Mouse (Mus musculus): ENCODE results near the gene Ranbp3. TPM values are rescaled to one million over a fixed set of nuclear protein-coding genes. Genes with fewer than 3 reads are reported as not detected.
"Not testable (repeated sequence)": the region's sequence is repeated elsewhere in the genome, so short reads cannot be mapped to it uniquely, and the experiment has no call there.

Ranbp3 gene
- polyA plus RNA-seq (2015; fragmentation: Nextera tagmentation; extraction: Ambion mirVana), result 40.8 and 42.6 TPM in 2 replicates

DNA sequence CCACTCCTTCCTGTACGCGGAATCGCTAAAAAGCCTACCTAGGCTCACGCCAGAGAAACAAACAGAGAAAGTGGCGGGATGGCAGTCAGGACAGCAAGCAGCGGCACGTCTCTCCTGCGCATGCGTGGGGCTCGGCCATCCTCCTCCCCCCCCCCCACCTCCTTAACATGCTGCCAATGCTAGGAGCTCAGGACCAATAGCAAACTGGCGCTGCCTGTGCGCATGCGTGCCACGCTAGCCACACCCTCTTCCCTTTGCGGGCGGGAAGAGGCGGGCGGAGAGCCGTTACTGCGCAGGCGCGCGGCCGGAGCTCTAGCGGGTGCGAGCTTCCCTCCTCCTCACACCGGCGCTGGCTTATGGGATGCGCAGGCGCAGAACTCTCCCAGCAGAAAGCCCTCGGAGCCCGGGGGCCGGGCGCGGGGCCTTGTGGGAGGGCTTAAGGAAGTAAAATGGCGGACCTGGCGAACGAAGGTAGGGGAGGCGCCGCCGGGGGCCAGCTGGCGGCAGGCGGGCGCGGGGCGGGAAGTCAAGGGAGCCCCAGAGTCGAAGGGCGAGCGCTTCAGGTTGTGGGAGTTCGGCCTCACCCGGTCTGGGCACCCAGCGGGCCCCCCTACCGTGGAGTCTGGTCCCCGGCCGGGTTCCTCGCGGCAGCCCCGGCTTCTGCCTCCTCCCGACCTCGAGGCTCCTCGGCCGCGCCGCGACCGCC lies at the start of gene Ranbp3:
Ranbp3 (plus strand) TSS at position 354 of the 706 bp plus-strand sequence.
- peak within 1 kb of the TSS; percentile 98 for H3K9ac ChIP-seq
- H3K36me3 ChIP-seq (replicated peaks), result peaks cover 32% of the 10 kb centered on the region
- H3K9me3 ChIP-seq (replicated peaks), result no peaks in the 10 kb centered on the region
- peak within 1 kb of the TSS; percentile 96 for H3K27ac ChIP-seq (replicated peaks)
- WGBS (ENCODE audit: insufficient replicate concordance), result 0% methylated on average over 60 of the region's 66 CpGs
- ATAC-seq (ENCODE audit: insufficient read depth), result peak; percentile 93
- peaks cover 14% of the 10 kb centered on the region for H3K27me3 ChIP-seq
- H3K4me3 ChIP-seq (replicated peaks), result peak within 1 kb of the TSS; percentile 91
- H3K4me1 ChIP-seq (replicated peaks), result peaks cover 44% of the 10 kb centered on the region
- H3K4me2 ChIP-seq, result peak within 1 kb of the TSS; percentile 88

DNA sequence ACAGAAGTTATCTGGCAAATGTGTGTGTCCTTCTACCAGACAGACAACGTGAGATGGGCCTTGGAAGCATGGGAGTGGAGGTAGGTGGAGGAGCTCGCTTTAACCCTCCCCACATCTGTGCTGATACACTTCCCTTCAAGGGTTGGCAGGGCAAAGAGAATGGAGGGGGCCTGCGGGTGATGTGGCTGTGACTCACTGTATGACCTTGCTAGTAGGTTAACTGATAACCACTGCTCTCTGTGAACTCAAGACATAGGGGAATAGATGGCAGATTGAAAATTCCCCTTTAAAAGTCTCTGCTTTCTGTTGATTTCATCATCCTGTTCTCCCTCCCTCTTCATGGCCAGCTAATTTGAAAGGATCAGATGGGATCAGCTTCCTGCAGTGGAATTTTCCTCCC lies 47.6 kb upstream of the Ranbp3 start:
- ATAC-seq (ENCODE audit: insufficient read depth), result no peak
- Histone ChIP-seq H3K4me3 (replicated peaks) (peak overlapping the region; percentile 82), H3K36me3 (replicated peaks) (peaks cover 45% of the 10 kb centered on the region), H3K4me1 (replicated peaks) (peaks cover 33% of the 10 kb centered on the region), H3K9me3 (replicated peaks) (no peaks in the 10 kb centered on the region), H3K9ac (peak overlapping the region; percentile 70; the same call in 1 of the 2 replicates), H3K27ac (replicated peaks) (no peak overlapping the region), H3K27me3 (peaks cover 11% of the 10 kb centered on the region), H3K4me2 (peak overlapping the region; percentile 86)
- whole genome bisulfite sequencing (ENCODE audit: insufficient replicate concordance), result 42% methylated on average over 3 of the region's 3 CpGs

DNA sequence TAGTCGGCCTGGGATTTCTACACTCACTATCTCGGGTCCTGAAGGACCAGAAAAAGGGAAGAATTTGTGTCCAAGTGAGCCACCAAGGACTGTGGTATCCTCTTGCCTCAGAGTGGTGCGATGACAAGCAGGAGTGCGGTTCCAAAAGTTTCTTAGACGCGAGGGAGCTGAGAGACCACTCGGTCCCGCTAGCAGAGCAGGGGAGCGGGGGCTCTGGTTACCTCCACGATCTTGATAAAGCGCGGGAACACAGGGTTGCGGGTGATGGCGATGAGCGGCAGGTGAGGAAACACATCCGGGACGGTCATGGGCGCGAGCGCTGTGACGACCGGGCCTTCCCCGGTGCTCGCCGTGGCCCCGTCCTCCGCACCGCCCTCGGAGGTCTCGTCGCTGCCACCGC lies 46.8 kb upstream of the Ranbp3 start:
- peak overlapping the region; percentile 82 for H3K4me3 ChIP-seq (replicated peaks)
- H3K27ac ChIP-seq (replicated peaks), result peak overlapping the region; percentile 4; the same call in 1 of the 2 replicates
- peak overlapping the region; percentile 86 for H3K4me2 ChIP-seq
- H3K27me3 ChIP-seq, result peaks cover 11% of the 10 kb centered on the region
- WGBS (ENCODE audit: insufficient replicate concordance), result 0% methylated on average over 32 of the region's 32 CpGs
- peak; percentile 20; the same call in 1 of the 2 replicates for ATAC-seq (ENCODE audit: insufficient read depth)
- peak overlapping the region; percentile 70 for H3K9ac ChIP-seq
- H3K36me3 ChIP-seq (replicated peaks), result peaks cover 38% of the 10 kb centered on the region
- peaks cover 33% of the 10 kb centered on the region for H3K4me1 ChIP-seq (replicated peaks)
- H3K9me3 ChIP-seq (replicated peaks), result no peaks in the 10 kb centered on the region

DNA sequence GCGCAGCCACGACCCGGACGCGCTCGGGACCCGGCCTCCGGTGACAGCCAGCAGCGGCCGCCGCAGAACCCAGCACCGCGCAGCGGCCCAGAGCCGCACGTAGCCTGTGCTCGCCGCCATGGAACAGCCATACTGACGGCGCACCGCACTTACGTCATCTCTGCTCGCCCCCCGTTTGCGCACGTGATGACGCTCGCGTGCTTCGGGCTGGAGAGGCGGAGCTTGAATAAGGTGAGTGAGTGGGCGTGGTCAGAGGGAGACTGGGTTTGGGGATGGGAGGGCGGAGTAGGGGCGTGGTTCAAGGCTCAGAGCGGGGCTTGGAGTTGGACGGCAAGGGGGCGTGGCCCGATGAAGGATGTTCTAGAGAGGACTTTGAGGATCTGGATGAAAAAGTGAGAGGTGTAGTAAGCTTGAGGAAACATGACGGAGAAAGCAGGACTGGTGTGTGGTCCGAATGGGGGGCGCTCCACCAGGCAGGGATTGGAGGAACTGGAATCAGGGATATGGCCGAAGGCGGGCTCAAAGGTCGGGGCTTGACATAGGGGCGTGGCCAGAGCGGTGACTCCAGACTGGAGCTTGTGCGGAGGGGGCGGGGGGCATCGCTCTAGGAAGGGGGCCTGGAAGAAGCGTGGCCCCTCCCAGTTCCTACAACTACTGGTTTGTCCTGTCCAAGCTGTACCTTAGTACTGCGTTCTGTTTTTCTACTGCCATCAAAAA lies 46.2 kb upstream of the Ranbp3 start, which contains the start of gene Lonp1:
Lonp1 (minus strand) TSS at position 134 of the 717 bp plus-strand sequence.
- ATAC-seq (ENCODE audit: insufficient read depth), result peak; percentile 84
- Histone ChIP-seq H3K36me3 (replicated peaks) (peaks cover 33% of the 10 kb centered on the region), H3K4me1 (replicated peaks) (peaks cover 33% of the 10 kb centered on the region), H3K27ac (replicated peaks) (peak within 1 kb of the TSS; percentile 65), H3K4me2 (peak within 1 kb of the TSS; percentile 86), H3K27me3 (peaks cover 11% of the 10 kb centered on the region), H3K9me3 (replicated peaks) (no peaks in the 10 kb centered on the region), H3K4me3 (replicated peaks) (peak within 1 kb of the TSS; percentile 82), H3K9ac (peak within 1 kb of the TSS; percentile 70)
- under 1% methylated on average over 51 of the region's 51 CpGs for WGBS (ENCODE audit: insufficient replicate concordance)

DNA sequence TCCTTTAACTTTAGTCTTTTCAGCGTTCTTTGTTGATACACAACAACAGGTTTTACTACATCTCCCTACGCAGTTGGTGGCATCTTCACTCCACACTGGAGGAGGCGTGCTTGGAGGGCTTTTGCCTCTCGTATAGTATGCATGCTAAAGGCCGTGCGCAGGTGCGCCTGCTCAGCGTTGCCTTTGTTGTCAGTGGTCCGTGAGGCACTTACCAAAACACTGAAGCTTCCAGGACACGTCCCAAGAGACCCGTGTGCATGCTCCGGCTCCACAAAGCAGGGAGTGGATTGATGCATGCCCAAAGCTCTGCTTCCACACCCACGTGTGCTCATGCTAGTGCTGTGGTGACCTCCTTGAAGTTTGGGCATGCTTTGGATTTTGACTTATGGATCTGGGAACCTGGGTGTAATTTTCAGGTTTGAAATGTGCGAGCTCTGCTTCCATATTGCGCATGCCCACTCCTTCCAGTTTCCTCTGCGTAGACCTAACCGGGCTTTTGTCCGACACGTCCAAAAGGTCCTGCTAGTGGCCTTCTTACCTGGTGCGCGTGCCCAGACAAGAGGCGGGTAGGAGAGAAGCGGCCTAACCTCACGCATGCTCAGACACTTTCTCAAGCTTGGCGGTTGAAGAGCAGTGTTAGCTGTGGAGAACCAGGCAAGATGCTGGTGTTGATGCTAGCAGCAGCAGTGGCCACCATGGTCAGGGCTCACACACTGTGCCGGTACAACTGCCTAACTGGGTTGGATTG lies 45.4 kb upstream of the Ranbp3 start, which contains the start of gene Catsperd:
Catsperd (plus strand) TSS at position 614 of the 748 bp plus-strand sequence.
- H3K27ac ChIP-seq (replicated peaks), result peak within 1 kb of the TSS; percentile 65

DNA sequence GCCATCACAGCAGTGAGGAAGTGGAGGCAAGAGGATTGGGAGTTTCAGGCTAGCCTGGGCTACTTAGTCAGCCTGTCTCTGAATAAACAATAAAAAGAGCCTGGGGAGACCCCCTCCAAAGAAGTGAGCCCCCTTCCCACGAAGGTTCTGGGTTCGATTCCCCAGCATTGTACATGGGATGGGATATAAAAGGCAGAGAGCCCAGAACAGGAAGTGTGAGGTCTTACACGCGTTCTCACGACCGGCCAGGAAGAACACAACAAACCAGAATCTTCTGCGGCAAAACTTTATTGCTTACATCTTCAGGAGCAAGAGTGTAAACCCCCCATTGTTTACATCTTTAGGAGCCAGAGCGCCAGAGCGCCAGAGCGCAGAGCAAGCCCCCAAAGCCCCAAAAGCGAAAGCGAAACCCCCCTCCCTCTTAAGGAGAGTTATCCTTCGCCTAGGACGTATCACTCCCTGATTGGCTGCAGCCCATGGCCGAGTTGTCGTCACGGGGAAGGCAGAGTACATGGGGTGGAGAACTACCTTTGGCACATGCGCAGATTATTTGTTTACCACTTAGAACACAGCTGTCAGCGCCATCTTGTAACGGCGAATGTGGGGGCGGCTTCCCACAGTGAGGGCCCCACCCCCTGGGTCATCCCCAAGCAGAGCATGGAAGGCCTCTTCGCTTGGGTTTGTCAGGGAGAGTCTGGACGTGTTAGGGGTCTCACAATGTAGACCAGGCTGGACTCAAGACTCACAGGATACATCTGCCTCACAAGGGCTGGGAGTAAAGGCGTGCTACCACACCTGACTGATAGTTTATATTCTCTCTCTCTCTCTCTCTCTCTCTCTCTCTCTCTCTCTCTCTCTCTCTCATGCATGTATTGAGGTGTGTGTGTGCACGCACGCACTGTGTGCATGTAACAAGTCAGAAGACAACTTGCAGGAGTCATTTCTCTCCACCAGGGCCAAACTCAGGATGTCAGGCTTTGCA lies 43.0 kb upstream of the Ranbp3 start:
- not testable (repeated sequence) for H3K4me3 ChIP-seq (replicated peaks); H3K36me3 ChIP-seq (replicated peaks); H3K9me3 ChIP-seq (replicated peaks); ATAC-seq (ENCODE audit: insufficient read depth); H3K4me2 ChIP-seq; H3K27ac ChIP-seq (replicated peaks); H3K9ac ChIP-seq
- WGBS (ENCODE audit: insufficient replicate concordance), result 72% methylated on average over 27 of the region's 27 CpGs
- H3K4me1 ChIP-seq (replicated peaks), result peaks cover 28% of the 10 kb centered on the region
- H3K27me3 ChIP-seq, result peaks cover 11% of the 10 kb centered on the region

More for the DNA sequence above, 45.4 kb upstream of the Ranbp3 start, which contains the start of gene Catsperd:
- Histone ChIP-seq H3K4me2 (peak within 1 kb of the TSS; percentile 86), H3K4me3 (replicated peaks) (peak within 1 kb of the TSS; percentile 82), H3K4me1 (replicated peaks) (peaks cover 33% of the 10 kb centered on the region), H3K27me3 (peaks cover 11% of the 10 kb centered on the region), H3K9ac (peak within 1 kb of the TSS; percentile 21; the same call in 1 of the 2 replicates), H3K9me3 (replicated peaks) (no peaks in the 10 kb centered on the region), H3K36me3 (replicated peaks) (peaks cover 25% of the 10 kb centered on the region)
- 12% methylated on average over 26 of the region's 26 CpGs for WGBS (ENCODE audit: insufficient replicate concordance)
- peak; percentile 15 for ATAC-seq (ENCODE audit: insufficient read depth)

DNA sequence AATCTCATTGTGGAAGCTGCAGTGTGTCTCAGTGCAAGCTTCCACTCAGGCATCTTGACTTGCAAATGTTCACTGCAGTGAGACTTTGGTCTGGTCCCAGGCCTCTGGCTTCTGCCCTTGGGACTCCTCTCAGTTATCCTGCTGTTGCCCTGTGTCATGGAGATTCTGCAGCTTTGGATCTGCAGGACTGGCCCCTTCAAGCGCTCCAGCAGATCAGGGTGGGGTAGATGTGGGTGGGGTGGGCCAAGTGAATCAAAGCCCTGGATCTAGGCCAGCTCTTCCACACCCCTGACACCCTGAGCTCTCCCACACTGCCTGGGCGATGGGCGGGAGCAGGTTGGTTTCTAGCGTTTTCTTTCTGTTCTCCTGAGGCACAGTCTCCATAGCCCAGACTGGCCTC lies 41.3 kb upstream of the Ranbp3 start:
- no peak overlapping the region for H3K9ac ChIP-seq
- H3K4me3 ChIP-seq (replicated peaks), result no peak overlapping the region
- no peak for ATAC-seq (ENCODE audit: insufficient read depth)
- H3K27ac ChIP-seq (replicated peaks), result no peak overlapping the region
- H3K27me3 ChIP-seq, result peaks cover 15% of the 10 kb centered on the region
- H3K9me3 ChIP-seq (replicated peaks), result no peaks in the 10 kb centered on the region
- 44% methylated on average over 4 of the region's 4 CpGs for WGBS (ENCODE audit: insufficient replicate concordance)
- no peak overlapping the region for H3K4me2 ChIP-seq
- peaks cover 13% of the 10 kb centered on the region for H3K4me1 ChIP-seq (replicated peaks)
- no peaks in the 10 kb centered on the region for H3K36me3 ChIP-seq (replicated peaks)

DNA sequence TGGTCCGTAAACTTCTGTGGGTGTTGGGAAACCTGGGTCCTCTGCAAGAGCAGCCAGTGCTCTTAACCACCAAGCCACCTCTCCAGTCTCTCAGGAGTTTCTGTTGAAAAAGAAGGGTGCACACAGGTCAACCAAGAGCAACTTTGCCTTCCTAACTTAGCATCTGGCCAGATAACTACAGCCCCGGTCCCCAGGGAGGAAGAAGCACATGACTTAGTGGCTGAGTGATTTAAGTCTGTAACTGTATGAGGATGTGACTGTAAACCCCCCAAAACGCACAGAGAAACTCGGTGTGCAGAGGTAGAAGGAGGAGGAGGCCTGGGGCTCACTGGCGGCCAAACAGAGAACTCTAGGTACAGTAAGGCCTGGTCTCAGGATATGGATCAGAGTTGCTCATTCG lies 39.1 kb upstream of the Ranbp3 start:
- no peaks in the 10 kb centered on the region for H3K36me3 ChIP-seq (replicated peaks)
- WGBS (ENCODE audit: insufficient replicate concordance), result 49% methylated on average over 6 of the region's 6 CpGs
- H3K4me1 ChIP-seq (replicated peaks), result no peaks in the 10 kb centered on the region
- H3K4me2 ChIP-seq, result no peak overlapping the region
- peaks cover 4% of the 10 kb centered on the region; the same call in 1 of the 2 replicates for H3K27me3 ChIP-seq
- no peaks in the 10 kb centered on the region for H3K9me3 ChIP-seq (replicated peaks)
- H3K9ac ChIP-seq, result no peak overlapping the region
- H3K4me3 ChIP-seq (replicated peaks), result no peak overlapping the region
- no peak for ATAC-seq (ENCODE audit: insufficient read depth)
- H3K27ac ChIP-seq (replicated peaks), result no peak overlapping the region

DNA sequence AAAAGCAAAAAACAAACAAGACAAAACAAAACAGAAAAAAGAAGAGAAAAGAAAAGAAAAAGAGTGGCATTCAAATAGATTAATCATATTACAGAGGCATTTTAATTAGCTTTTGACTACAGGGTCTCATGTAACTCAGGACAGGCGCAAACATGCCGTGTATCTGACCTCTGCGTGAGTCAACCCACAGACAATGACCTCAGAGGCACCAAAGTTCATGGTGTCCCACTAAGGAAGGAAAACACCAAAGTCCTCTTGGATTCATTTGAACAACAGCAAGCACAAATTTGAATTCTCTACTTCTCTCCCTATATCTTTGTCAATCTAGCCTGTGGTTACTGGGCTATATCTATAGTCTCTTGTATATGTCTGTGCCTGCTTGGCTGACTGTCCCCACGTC lies 29.9 kb upstream of the Ranbp3 start:
- Histone ChIP-seq H3K9me3 (replicated peaks) (no peaks in the 10 kb centered on the region), H3K27me3 (peaks cover 3% of the 10 kb centered on the region; the same call in 1 of the 2 replicates), H3K9ac (no peak overlapping the region), H3K27ac (replicated peaks) (no peak overlapping the region), H3K4me1 (replicated peaks) (no peaks in the 10 kb centered on the region), H3K4me3 (replicated peaks) (no peak overlapping the region), H3K4me2 (no peak overlapping the region), H3K36me3 (replicated peaks) (no peaks in the 10 kb centered on the region)
- no peak for ATAC-seq (ENCODE audit: insufficient read depth)
- 57% methylated on average over 4 of the region's 4 CpGs for WGBS (ENCODE audit: insufficient replicate concordance)

DNA sequence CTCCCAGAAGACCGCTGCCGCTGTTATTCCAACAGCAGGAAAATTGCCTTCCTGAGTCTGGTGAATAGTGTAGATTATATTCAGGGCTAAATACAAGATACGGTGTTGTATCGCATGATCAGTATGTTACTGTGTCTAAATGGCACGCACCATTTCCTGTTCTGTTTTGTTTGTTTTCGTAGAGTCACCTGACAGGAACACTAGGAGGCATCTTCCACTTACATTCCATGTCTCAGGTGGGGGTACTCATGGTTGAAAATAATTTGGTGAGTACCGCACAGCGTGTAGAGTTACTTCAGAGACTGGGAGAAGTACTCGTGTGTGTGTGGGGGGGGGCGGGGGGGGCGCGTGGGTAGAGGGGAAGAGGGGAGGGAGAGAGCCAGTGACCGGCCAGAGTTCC lies 25.5 kb upstream of the Ranbp3 start:
- WGBS (ENCODE audit: insufficient replicate concordance), result 47% methylated on average over 10 of the region's 13 CpGs
- H3K9ac ChIP-seq, result no peak overlapping the region
- H3K27ac ChIP-seq (replicated peaks), result no peak overlapping the region
- no peak for ATAC-seq (ENCODE audit: insufficient read depth)
- H3K4me3 ChIP-seq (replicated peaks), result no peak overlapping the region
- peaks cover 3% of the 10 kb centered on the region; the same call in 1 of the 2 replicates for H3K27me3 ChIP-seq
- no peaks in the 10 kb centered on the region for H3K36me3 ChIP-seq (replicated peaks)
- H3K4me1 ChIP-seq (replicated peaks), result peaks cover 3% of the 10 kb centered on the region; the same call in 1 of the 2 replicates
- H3K9me3 ChIP-seq (replicated peaks), result no peaks in the 10 kb centered on the region
- no peak overlapping the region for H3K4me2 ChIP-seq

Measured in liver, embryonic 15.5 days (tissue).